Mouse (Mus musculus) lung, postnatal 10 days (tissue): ENCODE measurements around the gene Abcg8.

ENCODE experiments used
- DNase-seq: peaks from one replicate; pipeline ENCODE4 v3.0.0; 2021

Gene Abcg8

GRCm38 (mm10) chr17:84658951-84659350 is 17.2 kb upstream of the Abcg8 start:
- no peak for DNase-seq

GRCm38 (mm10) chr17:84665053-84665452 is 11.0 kb upstream of the Abcg8 start:
- DNase-seq: no peak

- no peak for DNase-seq
Measured at GRCm38 (mm10) chr17:84665691-84666090, 10.4 kb upstream of the Abcg8 start.

GRCm38 (mm10) chr17:84667848-84668247 is 8.3 kb upstream of the Abcg8 start:
- DNase-seq: no peak

- peak; percentile 19 for DNase-seq
Measured at GRCm38 (mm10) chr17:84672376-84673369, 3.4 kb upstream of the Abcg8 start.

GRCm38 (mm10) chr17:84674048-84674447 is 2.1 kb upstream of the Abcg8 start:
- DNase-seq: no peak

- no peak for DNase-seq
Measured at GRCm38 (mm10) chr17:84675204-84675603, 898 bp upstream of the Abcg8 start.

GRCm38 (mm10) chr17:84677595-84677994 is 1.5 kb downstream of the Abcg8 start:
- no peak for DNase-seq

- DNase-seq: no peak
Measured at GRCm38 (mm10) chr17:84681670-84682069, 5.6 kb downstream of the Abcg8 start.

GRCm38 (mm10) chr17:84682734-84683717 is 6.9 kb downstream of the Abcg8 start, which contains the start of gene Abcg5:
Gene Abcg5 (minus strand): TSS chr17:84683011.
- no peak for DNase-seq

GRCm38 (mm10) chr17:84684284-84684683 is 8.2 kb downstream of the Abcg8 start:
- no peak for DNase-seq

GRCm38 (mm10) chr17:84685286-84685685 is 9.2 kb downstream of the Abcg8 start:
- DNase-seq: no peak

GRCm38 (mm10) chr17:84687994-84688393 is 11.9 kb downstream of the Abcg8 start:
- DNase-seq: no peak

- no peak for DNase-seq
Measured at GRCm38 (mm10) chr17:84688834-84689233, 12.7 kb downstream of the Abcg8 start.

- no peak for DNase-seq
Measured at GRCm38 (mm10) chr17:84689316-84689715, 13.2 kb downstream of the Abcg8 start.

GRCm38 (mm10) chr17:84690111-84690510 is 14.0 kb downstream of the Abcg8 start:
- DNase-seq: no peak

GRCm38 (mm10) chr17:84693741-84694140 is 17.6 kb downstream of the Abcg8 start:
- no peak for DNase-seq

- no peak for DNase-seq
Measured at GRCm38 (mm10) chr17:84696537-84696936, 20.4 kb downstream of the Abcg8 start.

GRCm38 (mm10) chr17:84698727-84699126 is 22.6 kb downstream of the Abcg8 start:
- DNase-seq: peak; percentile 68

- DNase-seq: no peak
Measured at GRCm38 (mm10) chr17:84707407-84707806, 31.3 kb downstream of the Abcg8 start.

GRCm38 (mm10) chr17:84708818-84709217 is 32.7 kb downstream of the Abcg8 start:
- no peak for DNase-seq

GRCm38 (mm10) chr17:84709403-84709851 is 33.3 kb downstream of the Abcg8 start:
- peak; percentile 55 for DNase-seq

- no peak for DNase-seq
Measured at GRCm38 (mm10) chr17:84713563-84714164, 37.6 kb downstream of the Abcg8 start.
